Mouse (Mus musculus): ENCODE data around the gene Klf12.

The Klf12 gene

DNA sequence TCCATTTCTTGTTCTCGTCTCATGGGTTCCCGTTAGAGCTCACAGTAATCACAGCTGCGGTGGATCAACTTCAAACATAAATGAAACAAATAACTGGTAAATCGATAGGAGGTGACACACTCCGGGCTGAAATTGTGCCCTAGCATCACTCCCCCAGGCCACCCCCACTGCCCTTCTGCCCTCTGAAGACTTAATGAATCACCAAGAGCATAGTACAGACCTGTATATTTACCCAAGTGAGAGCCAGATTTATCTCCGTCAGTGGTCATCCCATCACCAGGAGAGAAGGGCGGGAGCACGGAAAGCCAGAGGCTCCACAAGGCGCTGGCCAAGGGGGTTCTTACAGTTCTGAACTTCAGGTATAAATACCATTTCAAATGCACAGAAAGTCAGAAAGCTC lies 150.2 kb downstream of the Klf12 start:
- DNase-seq (ENCODE audit: low read depth) = no peak

DNA sequence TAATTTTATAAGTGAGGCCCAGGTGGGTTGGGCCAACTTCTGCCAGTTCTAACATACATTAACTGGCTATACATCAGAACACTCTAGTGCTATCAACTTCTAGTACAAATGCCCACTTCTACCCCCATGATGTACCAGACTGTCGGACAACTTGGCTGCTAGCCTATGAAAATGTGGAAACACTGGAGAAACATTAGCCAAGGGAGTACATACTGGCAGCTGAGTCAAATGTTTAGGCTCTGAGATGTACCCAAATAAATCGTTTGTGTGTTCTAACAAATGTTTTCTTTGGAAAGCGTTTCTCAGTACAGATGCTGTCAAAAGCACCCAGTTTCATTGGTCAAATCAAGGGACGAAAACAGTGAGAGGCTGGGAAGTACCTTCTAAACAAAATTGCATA lies 152.0 kb downstream of the Klf12 start:
- no peak for DNase-seq (ENCODE audit: low read depth)

DNA sequence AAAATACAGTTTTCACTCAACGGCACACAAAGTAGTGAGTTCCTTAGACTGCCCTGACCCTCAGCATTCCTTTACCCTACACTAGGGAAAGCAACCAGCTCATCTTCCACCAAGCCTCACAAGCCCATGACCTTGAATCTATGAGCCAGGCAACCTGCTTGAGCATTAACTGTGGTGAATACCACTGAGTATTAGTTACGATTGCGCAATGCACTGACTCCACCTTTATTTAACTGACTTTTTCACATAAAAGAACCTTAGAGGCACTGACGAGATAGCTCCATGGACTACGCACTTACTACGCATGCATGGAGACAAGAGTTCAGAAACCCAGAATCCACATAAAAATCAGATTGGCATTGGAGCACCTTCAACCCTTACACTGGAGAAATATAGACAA lies 158.4 kb downstream of the Klf12 start:
- no peak for DNase-seq (ENCODE audit: low read depth)

DNA sequence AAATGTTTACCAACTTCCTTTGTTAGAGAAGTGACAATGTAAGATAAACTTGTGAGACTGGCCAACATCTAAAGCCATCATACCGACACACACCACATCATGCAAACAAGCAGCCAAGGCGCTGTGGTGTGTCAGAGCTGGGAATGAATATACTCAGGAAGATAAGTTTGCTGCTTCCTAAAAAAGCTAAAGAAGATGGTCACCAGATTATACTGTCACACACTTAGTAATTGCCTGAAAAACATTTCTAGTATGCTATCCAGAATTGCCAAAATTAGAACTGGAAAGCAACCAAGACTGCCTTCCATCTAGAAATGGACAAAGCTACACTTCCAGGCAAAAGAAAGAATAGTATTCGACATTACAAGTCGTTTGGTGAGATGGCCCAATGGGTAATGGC lies 163.4 kb downstream of the Klf12 start:
- DNase-seq (ENCODE audit: low read depth) = no peak

DNA sequence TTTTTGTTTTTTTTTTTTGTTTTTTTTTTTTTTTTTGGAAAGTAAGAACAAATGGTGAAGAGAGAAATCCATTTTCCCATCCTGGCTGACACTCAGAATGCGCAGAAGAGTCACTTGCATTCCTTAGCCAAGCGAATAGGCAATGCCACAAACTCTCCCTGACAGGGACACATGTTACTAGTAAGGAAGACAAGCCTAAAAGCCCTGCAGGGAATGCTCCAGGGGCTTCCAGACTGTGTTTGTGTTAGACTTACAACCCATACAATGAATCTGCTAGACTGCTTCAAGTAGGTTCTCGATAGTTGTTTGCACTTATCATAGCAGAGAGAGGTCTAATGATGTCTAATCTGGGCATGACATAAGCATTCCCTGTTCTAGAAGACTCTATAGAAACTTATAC lies 164.6 kb downstream of the Klf12 start:
- DNase-seq (ENCODE audit: low read depth) = no peak

DNA sequence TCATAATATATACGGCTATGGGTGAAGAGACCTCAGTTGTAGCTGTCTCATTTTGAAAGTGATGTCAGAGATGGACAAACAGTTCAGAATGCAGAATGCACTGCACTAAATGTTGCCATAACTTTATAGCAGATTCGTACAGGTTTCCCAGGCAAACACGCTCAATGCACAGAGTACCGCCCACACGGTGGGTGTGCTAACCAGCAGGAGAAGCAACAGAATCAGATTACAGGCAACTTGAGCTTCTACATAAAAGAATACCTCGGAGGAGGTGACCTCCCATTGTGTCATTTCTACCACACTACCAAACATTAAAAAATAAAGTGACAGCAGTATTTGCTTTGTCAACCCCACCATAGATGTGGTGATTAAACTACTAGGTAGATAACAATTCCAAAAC lies 171.1 kb downstream of the Klf12 start:
- no peak for DNase-seq (ENCODE audit: low read depth)

DNA sequence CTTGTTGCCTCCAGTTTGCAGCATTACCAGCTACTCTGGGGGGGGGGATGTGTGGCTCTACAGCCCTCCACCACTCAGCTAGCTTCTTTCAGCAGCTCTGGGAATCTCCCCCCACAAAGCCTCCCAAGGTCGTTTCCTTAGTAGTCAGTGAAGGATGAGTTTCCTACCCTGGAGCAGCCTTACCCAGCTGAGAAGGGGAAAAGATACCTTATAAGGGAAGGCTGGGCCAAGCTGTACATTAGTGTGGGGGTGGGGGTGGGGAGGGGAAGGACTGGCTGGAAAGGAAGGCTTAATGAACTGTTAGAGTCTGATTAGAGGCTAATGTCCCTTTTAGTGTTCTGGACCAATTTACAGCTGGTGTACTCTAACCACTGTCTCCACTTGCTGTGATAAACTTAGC lies 172.7 kb downstream of the Klf12 start:
- DNase-seq (ENCODE audit: low read depth) = no peak

DNA sequence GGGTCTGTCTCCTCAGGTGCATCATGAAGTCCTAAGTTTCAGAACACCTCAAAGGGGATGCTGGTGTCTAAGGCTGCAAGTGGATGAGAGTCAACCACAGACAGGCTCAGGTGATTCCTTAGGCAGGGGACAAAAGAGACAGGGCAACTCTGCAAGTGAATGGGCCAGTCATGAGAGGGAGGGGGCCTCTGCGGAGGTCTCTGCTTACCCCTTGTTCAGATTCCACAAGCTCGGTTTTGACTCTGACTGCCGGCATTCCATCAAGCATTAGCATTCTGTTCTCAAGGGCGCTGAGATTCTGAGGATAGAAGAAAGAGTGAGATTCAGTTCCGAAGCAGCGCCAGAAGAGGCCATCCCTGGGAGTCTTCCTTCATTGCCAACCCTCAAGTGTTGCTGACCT lies 174.9 kb downstream of the Klf12 start:
- DNase-seq (ENCODE audit: low read depth) = no peak

DNA sequence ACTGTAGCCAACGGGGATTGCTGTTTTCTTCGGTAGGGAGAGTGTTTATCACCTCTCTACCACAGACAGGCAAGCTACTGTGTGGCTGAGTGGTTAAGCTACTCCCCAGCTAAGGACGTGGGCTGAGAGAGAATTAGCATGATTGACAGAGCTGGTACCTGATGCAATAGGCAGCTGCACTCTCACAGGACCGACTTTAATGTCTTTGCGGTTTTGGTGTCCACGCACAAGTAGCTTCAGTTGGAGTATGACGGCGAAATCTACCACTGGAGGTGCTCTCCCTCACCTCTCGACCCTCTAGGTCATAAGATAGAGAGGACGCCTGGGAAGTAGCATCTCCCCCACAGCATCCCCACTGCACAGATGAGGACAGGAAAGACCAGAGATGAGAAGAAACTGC lies 178.9 kb downstream of the Klf12 start:
- DNase-seq (ENCODE audit: low read depth) = no peak

DNA sequence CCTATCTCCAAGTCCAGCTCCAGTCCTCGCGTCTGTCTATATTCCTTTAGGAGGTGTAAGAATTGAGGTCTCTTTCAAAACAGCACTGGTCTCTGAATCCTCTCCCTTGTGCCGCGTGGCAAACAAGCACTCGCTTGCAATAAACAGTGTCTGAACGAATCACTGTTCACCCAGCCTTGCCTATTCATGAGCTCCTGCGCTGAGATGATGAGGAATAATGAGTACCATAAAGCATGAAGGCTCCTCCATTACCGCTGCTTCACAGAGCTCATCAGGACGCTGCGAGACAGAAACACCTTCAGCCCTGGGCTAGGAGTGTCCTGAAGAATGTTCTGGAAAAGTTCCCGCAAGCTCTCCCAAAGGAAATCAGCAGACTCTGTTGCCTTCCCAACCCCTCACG lies 179.7 kb downstream of the Klf12 start:
- no peak for DNase-seq (ENCODE audit: low read depth)

DNA sequence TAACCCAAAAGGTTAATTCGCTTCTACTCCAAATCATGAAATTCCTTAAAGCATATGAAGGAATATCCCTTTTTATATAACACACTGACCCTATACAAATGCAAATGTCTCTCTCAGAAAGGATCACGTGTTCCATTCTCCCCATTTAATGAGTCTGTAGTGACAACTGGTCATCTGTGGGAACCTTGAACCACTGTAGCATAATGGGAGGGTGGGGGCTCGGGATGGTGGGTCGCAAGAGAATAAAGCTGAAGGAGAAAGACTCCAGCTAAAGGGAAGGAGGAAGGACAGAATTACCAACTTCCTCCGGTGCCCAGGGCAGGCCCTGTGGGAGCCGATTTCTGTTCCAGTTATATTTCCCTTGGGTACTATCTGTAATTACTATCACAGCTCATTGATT lies 180.7 kb downstream of the Klf12 start:
- DNase-seq (ENCODE audit: low read depth) = no peak

DNA sequence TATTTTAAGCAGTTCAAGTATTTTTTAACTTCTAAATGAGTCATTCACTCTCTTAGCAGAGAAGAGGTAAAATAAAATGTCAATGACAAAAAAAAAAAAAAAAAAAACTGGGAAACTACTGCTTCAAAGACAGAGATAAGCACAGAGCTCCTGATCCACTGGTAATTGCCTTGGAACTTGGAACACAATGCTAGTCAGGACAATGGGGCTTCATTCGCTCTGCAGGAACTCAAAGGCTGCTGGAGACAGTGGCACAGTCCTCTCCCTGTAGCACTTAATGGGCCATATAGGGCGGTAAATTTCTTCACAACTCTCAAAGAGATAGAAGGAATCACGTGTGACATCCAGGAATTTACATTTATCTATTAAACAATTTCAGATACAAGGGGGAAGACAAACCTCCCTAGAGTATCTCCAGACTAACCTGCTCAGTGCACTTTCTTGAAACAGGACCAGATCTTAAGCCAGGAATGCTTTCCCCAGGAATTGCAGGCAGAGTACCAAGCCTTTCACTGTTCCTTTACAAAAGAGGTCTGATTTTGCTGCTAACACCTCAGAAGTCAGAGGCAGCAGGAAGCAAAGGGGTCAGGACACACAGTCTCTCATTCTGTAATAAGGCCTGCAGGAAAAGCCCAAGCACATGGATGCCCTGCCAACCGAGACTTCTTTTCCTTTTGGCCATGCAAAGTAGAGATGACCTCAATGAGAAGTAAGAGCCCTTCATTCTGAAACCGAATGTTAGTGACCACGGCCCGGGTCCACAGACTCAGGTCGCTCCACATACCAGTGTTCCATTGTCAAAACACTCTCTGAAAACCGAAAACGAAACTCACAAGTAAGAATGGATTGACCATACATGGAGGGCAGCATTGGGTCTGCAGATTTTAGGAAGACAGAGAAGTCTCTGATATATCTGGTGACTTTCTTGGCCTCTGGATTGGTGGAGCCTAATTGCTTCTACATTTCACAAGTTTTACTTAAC lies 187.0 kb downstream of the Klf12 start:
- DNase-seq (ENCODE audit: low read depth) = no peak

DNA sequence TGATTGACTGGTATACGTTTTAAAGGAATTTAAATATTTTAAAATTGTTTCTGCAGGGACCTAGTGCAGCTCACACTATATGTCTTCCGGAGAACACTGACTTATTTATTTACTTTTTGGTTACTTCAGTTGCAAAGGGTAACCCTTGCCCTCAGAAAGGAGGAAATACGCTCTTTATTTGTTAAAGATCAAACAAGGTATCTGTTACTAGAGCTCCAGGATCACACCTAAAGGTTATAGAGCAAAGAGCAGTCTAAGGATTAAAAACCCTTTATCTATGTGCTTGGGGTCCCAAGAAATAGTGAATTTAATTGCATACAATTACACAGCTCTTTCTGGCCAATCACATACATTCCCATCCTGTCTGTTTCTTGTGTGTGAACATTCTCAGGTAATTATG lies 188.7 kb downstream of the Klf12 start:
- no peak for DNase-seq (ENCODE audit: low read depth)

DNA sequence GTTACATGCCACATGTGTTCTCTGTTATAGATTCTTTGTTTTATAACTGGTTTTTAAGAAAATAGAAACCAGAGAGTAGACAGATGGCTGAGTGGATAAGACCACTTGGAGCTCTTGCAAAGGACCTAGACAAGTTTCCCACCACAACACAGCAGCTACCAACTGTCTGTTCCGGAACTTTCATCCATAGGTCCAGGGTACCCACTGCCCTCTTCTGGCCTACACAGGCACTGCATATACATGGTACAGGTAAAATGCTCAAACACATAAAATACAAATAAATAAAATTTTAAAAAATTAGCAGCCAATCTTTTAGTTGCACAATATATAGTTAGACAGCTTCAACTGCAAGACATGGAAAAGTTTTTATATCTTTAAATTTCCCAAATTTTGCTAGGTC lies 194.0 kb downstream of the Klf12 start:
- DNase-seq (ENCODE audit: low read depth) = no peak

DNA sequence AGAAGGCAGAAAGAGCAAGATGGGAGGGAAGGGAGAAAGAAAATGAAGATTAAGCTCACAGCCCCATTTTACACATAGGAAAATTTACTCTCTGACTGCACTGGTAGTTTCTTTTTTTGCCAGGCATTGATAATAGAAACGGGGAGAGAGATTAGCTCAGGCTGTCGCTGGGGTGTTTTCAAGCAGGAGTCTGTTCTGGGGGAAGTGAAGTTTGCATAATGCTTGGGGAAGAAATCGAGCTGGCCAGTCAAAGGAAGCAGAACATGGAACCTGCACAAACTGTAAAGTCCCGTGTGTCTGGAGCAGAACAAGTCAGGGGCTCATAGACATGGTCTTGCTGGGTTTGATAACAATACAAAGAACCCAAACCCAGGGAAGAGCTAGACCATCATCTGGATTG lies 204.9 kb downstream of the Klf12 start:
- DNase-seq (ENCODE audit: low read depth) = no peak

DNA sequence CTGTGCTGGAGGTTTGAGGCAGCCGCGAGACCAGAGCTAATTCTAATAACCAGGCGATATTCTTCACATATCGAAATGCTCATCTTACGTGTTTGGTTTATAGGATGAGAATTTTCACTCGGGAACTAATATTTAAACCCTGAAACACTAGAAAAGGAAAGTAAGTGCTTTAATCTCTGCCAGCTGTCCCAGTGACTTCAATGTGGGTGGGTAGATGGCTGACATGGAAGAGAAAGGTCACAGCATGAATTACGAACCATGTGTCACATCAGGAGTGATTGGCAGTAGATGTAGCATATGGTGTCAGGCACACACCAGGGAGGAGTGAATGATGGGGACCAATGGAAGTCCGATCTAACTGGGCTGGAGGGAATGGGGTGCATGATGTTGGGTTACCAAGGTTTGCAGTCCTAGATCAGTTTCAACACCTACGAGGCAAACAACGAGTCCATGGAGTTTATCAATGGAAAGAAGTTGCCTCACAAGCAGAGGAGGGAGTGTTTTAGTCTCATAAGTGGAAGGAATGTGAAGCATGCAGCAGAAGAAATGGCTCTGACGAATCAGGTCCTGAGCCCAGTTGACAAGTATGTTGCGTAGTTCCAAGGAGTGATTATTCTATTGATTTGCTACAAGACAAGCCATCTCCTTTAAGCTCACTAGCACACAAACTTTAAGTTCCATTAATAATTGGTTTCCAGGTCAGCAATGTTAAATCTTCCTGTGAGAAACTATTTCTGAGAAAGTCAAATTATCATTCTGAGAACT lies 211.9 kb downstream of the Klf12 start:
- no peak for DNase-seq (ENCODE audit: low read depth)

DNA sequence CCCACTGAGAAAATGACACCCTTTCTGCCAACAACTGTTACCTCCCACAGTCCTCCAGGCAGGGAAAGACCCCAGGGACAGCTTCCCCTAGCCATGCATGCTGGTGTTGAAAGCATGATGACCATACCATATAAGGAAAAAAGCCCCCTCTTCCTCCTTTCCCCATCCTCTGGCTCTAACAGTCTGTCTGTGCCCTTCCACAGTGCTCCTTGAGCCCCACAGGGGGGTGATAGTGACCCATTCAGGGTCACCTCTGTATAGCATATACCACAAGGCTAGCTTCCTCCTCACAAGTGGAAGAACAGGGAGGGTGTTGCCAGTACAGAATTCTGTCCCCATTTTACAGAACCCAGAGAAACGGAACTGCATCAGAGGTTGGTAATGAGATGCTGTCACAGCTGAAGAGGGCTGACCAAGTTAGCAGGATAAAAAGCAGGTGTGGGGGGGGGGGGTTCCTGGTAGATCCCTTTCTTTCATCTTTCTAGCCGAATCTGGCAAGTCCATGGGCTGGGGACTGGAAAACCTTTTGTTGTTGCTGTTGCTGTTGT lies 214.9 kb downstream of the Klf12 start:
- no peak for DNase-seq (ENCODE audit: low read depth)

DNA sequence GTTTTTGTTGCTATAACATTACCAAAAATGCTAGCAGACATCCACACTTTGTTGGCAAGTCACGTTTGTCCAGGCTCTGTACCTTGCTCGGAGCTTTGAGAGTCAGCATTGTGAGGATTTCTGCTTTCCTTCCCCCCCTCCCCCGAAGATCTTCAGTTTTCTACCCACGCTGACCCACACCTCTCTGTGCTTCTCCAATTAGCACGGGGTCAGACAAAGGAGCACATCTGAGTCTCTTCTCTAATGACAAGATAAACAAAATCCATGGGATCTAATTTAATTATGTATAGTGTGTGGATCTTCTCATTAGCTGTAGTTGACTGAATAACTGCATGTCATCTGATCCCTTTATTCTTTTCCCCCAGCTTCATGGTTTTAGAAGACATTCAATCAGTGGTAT lies 215.8 kb downstream of the Klf12 start:
- DNase-seq (ENCODE audit: low read depth) = no peak

DNA sequence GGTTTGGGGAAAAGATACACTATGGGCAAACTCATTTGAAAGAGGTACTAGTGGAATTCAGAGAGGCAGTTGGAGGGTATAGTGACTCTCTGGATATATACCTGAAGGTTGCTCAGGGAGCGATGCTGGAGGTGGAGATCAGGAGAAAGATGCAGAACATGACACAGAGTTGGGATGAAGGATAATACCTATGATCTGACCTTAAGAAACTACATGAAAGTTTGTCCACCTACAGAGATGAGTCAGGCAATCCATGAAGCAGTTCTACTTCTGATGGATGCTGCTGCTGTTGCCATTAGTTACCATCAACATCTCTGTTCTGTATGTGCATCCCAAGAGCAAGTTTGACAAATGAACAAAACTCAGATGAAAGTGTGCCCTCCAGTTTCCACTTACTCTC lies 222.0 kb downstream of the Klf12 start:
- DNase-seq (ENCODE audit: low read depth) = no peak

DNA sequence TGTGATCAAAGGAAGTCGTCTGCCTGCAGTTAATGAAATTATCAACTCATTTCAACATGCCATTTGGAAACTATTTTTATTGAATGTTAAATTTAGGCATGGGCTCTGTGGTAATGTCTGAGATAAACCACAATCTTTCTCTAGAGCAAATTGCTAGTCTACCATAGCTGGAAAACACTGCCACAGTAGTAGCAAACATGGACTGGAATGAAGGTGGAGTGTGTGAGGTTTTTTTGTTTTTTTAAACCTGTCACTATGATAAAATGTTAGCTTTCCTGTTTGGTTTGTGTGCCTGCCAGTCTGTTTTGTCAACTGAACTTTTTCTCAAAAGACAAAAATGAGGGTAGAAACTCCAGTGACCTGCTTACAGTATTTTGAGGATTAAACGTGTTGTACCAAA lies 230.3 kb downstream of the Klf12 start:
- no peak for DNase-seq (ENCODE audit: low read depth)

DNA sequence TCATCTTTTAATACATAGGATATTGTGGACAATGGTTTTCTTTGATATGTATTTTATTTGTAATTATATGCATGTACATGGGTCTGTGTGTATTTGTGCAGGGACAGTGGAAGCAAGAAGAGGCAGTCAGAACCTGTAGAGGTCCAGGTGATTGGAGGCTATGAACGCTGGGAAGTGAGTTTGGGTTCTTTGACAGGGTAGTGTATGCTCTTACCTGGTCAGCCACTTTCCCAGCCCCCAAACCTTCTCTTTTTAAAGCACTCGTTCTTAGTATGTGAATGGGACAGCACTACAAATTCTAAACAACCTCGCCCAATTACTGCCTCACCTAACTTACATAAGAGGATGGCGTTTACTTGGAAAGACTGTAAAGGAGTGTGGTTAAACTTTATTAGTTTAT lies 231.0 kb downstream of the Klf12 start:
- DNase-seq (ENCODE audit: low read depth) = no peak

DNA sequence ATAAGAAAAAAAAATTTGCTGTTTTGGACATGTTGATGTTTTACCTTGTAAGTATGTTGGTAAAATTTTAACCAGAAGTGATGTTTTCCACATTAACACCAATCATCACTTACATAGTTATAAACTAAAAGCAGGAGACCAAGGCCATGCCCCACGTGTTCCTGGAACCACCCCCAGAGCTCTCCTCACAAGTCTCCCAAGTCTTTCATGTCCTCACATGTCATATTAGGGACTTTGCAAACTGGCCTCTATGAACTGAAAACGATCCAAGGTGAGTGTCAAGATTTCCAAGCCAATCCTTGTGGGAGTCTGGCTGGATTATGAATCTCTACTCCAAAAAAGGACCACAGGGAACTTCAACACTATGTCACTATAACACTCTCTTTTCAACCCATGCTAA lies 231.6 kb downstream of the Klf12 start:
- DNase-seq (ENCODE audit: low read depth) = no peak

DNA sequence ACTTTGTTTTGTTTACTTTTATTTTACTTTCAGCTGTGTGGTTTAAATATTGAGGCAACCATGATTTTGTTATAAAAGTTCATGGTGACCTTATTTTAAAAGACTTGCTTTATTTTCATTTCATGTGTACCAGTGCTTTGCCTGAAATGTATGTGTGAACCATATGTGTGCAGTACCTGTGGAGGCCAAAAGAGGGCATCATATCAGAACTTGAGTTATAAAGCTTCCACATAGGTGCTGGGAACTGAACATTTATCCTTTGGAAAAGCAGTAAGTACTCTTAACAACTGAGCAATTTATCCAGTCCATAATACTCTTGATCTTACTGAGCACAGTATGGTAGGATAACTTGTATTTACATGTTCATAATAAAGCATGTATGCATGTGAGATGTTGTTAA lies 239.0 kb downstream of the Klf12 start:
- no peak for DNase-seq (ENCODE audit: low read depth)
